Mouse (Mus musculus): Measurements from ENCODE around the gene Map10.

Gene Map10

GRCm38 (mm10) chr8:125662669-125663048, 7.0 kb upstream of the Map10 start:
- no peak for TF ChIP-seq GATA4 (IDR thresholded peaks at IDR 0.05; ENCODE audit: insufficient replicate concordance, low read length)

DNA sequence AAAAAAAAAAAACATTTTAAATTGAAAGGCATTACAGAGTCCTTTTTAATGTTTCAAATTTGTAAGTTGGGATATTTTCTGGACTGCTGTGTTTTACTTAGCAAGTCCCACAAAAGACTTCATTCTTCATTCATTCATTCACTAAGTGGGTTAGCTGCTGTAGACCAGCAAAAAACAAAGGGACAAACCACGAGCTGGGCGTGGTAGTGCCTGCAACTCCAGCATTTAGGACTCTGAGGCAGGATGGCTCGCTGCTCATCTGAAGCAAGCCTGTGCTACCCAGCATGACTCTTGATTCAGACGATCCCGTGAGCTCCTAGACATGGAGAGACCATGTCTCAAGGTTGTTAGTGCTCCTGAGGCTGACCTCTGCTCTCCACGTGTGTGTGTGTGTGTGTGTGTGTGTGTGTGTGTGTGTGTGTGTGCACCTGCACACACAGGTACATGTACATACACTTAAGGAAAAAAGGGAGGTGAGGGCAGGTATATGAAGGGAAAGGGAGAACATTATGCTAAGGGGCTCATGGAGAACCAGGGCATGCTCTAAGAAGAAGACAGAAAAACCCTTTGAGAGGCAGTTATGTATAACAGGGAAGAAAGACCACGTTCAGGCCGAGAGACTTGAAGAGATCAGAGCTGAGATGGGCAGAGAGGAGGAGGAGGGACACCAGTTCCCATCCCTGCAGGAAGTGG, 4.3 kb upstream of the Map10 start:
- TF ChIP-seq GATA4 (IDR thresholded peaks at IDR 0.05; ENCODE audit: insufficient replicate concordance, low read length): no peak

- TF ChIP-seq GATA4 (IDR thresholded peaks at IDR 0.05; ENCODE audit: insufficient replicate concordance, low read length): no peak
Measured at GRCm38 (mm10) chr8:125665876-125666186, 3.8 kb upstream of the Map10 start.

GRCm38 (mm10) chr8:125666201-125666600, 3.4 kb upstream of the Map10 start:
- TF ChIP-seq GATA4 (IDR thresholded peaks at IDR 0.05; ENCODE audit: insufficient replicate concordance, low read length): no peak

GRCm38 (mm10) chr8:125667248-125667647, 2.4 kb upstream of the Map10 start:
- no peak for TF ChIP-seq GATA4 (IDR thresholded peaks at IDR 0.05; ENCODE audit: insufficient replicate concordance, low read length)

GRCm38 (mm10) chr8:125669159-125669699, 389 bp upstream of the Map10 start:
- no peak for TF ChIP-seq GATA4 (IDR thresholded peaks at IDR 0.05; ENCODE audit: insufficient replicate concordance, low read length)

DNA sequence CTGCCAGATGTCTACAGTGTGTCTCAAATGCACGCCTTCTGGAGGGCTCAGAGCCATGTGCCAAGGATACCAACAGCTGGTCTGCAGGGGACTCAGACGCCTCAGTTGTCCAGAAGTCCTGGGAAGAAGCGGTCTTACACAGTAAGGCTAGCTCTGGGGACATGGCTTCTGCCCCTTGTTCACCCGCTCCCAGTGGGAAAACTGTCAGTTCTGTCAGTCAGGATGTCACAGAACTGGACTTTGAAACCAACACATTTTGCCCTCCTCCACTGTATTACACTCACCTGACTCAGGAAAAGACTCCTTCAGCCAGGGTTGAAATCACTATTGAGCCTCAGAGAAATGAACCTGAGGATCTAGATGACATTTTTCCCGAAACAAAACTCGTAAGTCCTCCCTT, 802 bp downstream of the Map10 start:
- no peak for TF ChIP-seq GATA4 (IDR thresholded peaks at IDR 0.05; ENCODE audit: insufficient replicate concordance, low read length)

DNA sequence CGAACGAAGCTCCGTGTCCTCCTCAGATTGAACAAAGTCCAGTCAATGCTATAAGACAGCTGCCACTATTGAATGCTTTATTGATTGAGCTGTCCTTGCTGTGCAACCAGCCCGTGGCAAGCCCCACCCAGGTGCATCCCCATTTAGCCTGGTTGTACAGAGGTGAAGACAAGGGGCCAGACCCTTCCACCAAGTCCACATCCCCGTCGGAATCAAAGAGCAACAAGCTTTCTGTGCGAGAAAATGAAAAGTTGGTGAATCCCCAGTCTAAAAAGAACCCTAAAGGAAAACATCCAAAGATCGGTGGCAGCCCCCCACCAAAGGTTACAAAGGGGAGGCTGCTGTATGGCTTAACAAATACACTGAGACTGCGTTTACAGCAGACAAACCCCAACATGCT, 1.3 kb downstream of the Map10 start:
- TF ChIP-seq GATA4 (IDR thresholded peaks at IDR 0.05; ENCODE audit: insufficient replicate concordance, low read length): no peak

GRCm38 (mm10) chr8:125671371-125671770, 1.8 kb downstream of the Map10 start:
- no peak for TF ChIP-seq GATA4 (IDR thresholded peaks at IDR 0.05; ENCODE audit: insufficient replicate concordance, low read length)

DNA sequence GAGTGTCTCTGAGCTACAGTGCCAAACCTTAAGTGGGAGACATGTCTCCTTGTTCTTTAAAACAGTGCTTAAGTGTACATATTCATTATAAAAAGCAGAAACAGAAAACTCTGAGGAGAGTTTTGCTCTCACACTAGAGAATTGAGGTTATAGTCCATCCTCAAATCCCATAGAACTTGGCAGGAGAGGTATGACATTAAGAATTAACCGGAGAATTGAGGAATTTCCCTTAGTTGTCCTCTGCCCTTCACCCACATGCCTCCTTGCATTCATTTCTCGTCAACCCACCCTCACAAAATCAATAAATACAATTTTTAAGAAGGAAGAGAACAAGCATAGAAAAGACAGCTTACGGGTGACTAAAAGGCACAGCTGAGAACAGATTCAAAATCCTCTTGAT, 6.2 kb downstream of the Map10 start:
- no peak for TF ChIP-seq GATA4 (IDR thresholded peaks at IDR 0.05; ENCODE audit: insufficient replicate concordance, low read length)

- no peak for TF ChIP-seq GATA4 (IDR thresholded peaks at IDR 0.05; ENCODE audit: insufficient replicate concordance, low read length)
Measured at GRCm38 (mm10) chr8:125677484-125677883, 7.9 kb downstream of the Map10 start.

DNA sequence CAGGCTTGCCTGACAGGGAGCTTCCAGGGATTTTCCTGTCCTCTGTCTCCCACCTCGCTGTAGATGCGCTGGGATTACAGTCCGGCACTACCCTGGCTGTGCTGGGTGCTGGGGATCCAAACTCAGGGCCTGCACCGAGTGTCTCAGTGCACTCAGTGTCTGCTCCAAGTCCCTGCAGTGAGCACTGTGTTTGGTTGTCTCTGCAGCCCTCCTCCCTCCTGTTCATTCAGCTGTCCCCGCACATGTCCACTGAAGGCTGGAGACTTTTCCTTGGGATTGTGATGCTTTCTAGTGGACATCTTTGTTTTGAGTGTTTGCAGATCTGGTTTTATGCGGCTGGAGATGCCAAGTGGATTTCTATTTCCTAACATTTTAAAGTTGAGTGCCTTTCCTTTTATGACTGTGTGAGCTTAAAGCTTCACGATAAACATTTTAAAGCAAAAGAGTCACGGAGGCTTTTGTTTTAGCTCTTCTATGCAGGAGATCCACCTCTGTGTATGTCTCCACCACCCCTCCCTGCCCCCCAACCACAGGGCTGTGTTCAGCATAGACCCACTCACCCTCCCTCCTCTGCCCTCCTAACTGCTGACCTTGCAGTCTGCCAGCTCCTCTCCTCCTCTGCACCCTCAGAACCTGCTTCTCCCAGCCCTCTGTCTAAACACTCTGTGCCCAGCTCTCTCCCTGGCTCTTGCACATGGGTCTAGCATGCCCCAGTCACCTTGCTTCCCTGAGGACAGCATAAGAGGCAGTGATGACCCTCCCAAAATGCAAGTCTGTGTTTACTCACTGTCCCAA, 9.4 kb downstream of the Map10 start:
- TF ChIP-seq GATA4 (IDR thresholded peaks at IDR 0.05; ENCODE audit: insufficient replicate concordance, low read length): no peak

- no peak for TF ChIP-seq GATA4 (IDR thresholded peaks at IDR 0.05; ENCODE audit: insufficient replicate concordance, low read length)
Measured at GRCm38 (mm10) chr8:125680851-125681408, 11.3 kb downstream of the Map10 start.

- no peak for TF ChIP-seq GATA4 (IDR thresholded peaks at IDR 0.05; ENCODE audit: insufficient replicate concordance, low read length)
Measured at GRCm38 (mm10) chr8:125685216-125685760, 15.7 kb downstream of the Map10 start.

DNA sequence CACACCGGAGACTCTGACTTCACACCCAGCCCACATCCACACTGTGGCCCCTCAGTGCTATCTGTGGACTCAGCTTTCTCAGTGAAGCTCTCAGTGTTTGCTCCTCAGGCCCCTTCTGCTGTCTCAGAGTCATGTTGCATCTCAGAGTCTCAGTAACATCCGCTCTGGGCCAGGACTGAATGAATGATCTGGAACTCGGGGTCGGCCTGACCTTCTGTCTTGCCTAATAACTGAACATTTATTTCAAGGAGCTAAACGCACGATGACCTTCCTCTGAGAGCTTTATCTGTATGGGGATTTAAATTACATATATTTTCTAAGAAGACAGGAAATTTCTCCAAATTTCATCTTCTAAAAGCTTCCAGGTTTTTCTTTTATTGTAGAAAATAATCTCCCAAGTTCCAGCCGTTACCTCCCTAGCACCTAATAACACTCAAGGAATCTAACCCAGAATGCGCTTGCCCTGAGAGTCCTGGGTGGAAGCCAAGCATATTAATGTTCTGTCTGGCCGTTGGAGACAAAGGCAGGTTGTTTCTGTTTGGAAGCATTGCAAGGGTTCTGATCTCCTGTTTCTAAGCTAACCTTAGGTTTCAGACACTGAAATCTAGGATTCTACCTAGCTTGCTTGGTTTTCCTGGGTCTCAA, 16.7 kb downstream of the Map10 start:
- TF ChIP-seq GATA4 (IDR thresholded peaks at IDR 0.05; ENCODE audit: insufficient replicate concordance, low read length): no peak

Data from liver, adult (tissue).